Mouse (Mus musculus): ENCODE results near the gene Smim24. TPM values are rescaled to one million over a fixed set of nuclear protein-coding genes. Genes with fewer than 3 reads are reported as not detected.

Gene Smim24
- total RNA-seq, 1 experiment from 2014 or later, result 13.2 TPM

- ATAC-seq (replicated peaks; ENCODE audit: low read depth, poor library complexity, severe bottlenecking), result no peak
Observed at GRCm38 (mm10) chr10:81418216-81419070, 25.6 kb downstream of the Smim24 start.

GRCm38 (mm10) chr10:81419111-81419928, 26.5 kb downstream of the Smim24 start:
- ATAC-seq (replicated peaks; ENCODE audit: low read depth, poor library complexity, severe bottlenecking), result no peak

- no peak for ATAC-seq (replicated peaks; ENCODE audit: low read depth, poor library complexity, severe bottlenecking)
Observed at GRCm38 (mm10) chr10:81420191-81420767, 27.4 kb downstream of the Smim24 start.

- ATAC-seq (replicated peaks; ENCODE audit: low read depth, poor library complexity, severe bottlenecking), result no peak
Observed at GRCm38 (mm10) chr10:81421041-81421796, 28.4 kb downstream of the Smim24 start.

- ATAC-seq (replicated peaks; ENCODE audit: low read depth, poor library complexity, severe bottlenecking), result no peak
Observed at GRCm38 (mm10) chr10:81421797-81422100, 28.9 kb downstream of the Smim24 start.

- ATAC-seq (replicated peaks; ENCODE audit: low read depth, poor library complexity, severe bottlenecking), result no peak
Observed at GRCm38 (mm10) chr10:81422191-81422590, 29.3 kb downstream of the Smim24 start.

- ATAC-seq (replicated peaks; ENCODE audit: low read depth, poor library complexity, severe bottlenecking), result no peak
Observed at GRCm38 (mm10) chr10:81422661-81423217, 29.9 kb downstream of the Smim24 start.

GRCm38 (mm10) chr10:81423476-81424245, 30.8 kb downstream of the Smim24 start:
- ATAC-seq (replicated peaks; ENCODE audit: low read depth, poor library complexity, severe bottlenecking), result no peak

- ATAC-seq (replicated peaks; ENCODE audit: low read depth, poor library complexity, severe bottlenecking), result 0 out of 2 replicates have a peak, but pooled peaks have one; percentile 9
Observed at GRCm38 (mm10) chr10:81424246-81425051, 31.6 kb downstream of the Smim24 start.

- ATAC-seq (replicated peaks; ENCODE audit: low read depth, poor library complexity, severe bottlenecking), result no peak
Observed at GRCm38 (mm10) chr10:81425236-81425850, 32.5 kb downstream of the Smim24 start.

- ATAC-seq (replicated peaks; ENCODE audit: low read depth, poor library complexity, severe bottlenecking), result no peak
Observed at GRCm38 (mm10) chr10:81426081-81426671, 33.3 kb downstream of the Smim24 start.

GRCm38 (mm10) chr10:81426897-81427296, 34.0 kb downstream of the Smim24 start:
- no peak for ATAC-seq (replicated peaks; ENCODE audit: low read depth, poor library complexity, severe bottlenecking)

GRCm38 (mm10) chr10:81427327-81427726, 34.5 kb downstream of the Smim24 start:
- ATAC-seq (replicated peaks; ENCODE audit: low read depth, poor library complexity, severe bottlenecking), result no peak

GRCm38 (mm10) chr10:81427804-81428506, 35.1 kb downstream of the Smim24 start:
- ATAC-seq (replicated peaks; ENCODE audit: low read depth, poor library complexity, severe bottlenecking), result no peak

- ATAC-seq (replicated peaks; ENCODE audit: low read depth, poor library complexity, severe bottlenecking), result no peak
Observed at GRCm38 (mm10) chr10:81428507-81428870, 35.6 kb downstream of the Smim24 start.

- ATAC-seq (replicated peaks; ENCODE audit: low read depth, poor library complexity, severe bottlenecking), result no peak
Observed at GRCm38 (mm10) chr10:81429092-81429491, 36.2 kb downstream of the Smim24 start.

GRCm38 (mm10) chr10:81429605-81430061, 36.8 kb downstream of the Smim24 start:
- ATAC-seq (replicated peaks; ENCODE audit: low read depth, poor library complexity, severe bottlenecking), result peak; percentile 40
